Mouse (Mus musculus) left cerebral cortex, postnatal 25 days (tissue): ENCODE data around the gene Tmem182. TPM values are rescaled to one million over a fixed set of nuclear protein-coding genes. Genes with fewer than 3 reads are reported as not detected.
A peak's percentile ranks its signal among the peaks of the same experiment; 100 is the strongest.

Experiments
- DNase-seq, 2 experiments: peaks; one replicate each; pipeline ENCODE4 v3.0.0; 2022; ENCODE audit warnings: low spot score in 2 of 2, mixed read lengths in 1 of 2
- intact Hi-C: fragments of 180-260 bp; cut with DNase I; formaldehyde crosslinking; loops from one replicate; pipeline ENCODE4 v1.15.1; 2025
- total RNA-seq, 2 experiments: library from RNA; stranded (reverse); gene quantifications; 2 replicates each; pipeline ENCODE4 v1.2.3; 2021

Gene Tmem182
- total RNA-seq, 2 experiments from 2014 or later: 0.25 TPM; not detected in 1

DNA sequence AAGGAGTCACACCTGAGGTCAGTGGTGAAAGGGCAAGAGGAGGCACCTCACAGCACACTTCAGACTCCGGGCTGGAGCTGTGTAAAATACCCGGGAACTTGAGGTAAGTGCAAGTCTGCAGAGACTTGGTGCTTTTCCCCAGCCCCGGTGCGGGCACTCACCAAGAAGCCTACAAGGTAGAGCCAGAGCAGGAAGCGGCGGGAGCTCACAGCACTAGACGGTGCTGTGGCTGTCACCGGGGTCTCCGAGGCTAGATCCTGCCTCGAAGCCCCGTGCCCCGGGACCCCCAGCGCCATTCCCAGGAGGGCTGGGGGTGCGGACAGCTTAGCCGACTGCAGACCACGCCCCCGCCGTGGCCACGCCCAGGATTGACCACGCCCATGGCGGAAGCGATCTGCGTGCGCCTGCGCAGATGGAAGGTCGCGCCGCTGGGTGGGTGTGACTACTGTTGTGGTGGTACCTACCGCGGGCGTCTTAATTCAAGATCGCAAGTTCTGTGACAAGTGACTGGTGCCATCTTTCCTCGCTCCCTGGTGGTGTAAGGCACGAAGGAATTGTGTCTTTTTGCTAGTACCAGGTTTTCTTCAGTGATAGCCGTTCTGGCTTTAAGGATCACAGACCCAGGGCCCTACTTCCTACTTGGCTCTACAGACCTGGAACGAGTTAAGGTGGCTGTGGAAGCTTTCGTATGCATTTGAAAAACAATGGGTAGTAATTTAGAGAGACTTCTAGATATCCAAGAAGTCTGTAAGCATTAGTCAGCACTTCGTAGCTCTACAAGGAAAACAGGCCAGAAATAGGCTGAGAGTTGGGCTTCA lies 14.9 kb upstream of the Tmem182 start, which contains the start of gene Mfsd9:
Gene Mfsd9 (minus strand): TSS at position 364 of the 818 bp plus-strand sequence.
- intact Hi-C loops: no loop called here
- peak; percentile 90 to 91 for DNase-seq

DNA sequence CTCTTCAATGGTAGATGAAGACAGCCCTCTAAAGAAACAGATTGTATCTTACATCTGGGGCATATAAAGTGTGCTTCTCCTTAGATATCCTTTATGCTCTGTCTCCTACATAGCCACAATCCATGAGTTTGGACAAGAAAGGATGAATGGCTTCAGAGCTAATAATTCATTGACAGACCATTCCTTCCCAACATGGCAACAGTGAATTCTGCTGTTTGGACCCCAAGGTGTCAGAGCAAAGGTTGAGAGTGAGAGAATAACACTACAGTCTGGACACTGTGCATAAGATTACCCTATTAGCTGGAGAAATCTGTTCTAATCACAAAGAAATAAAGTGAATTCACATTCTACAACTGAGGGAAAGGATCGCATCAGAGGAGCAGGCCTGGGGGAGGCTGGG lies 9.9 kb upstream of the Tmem182 start:
- intact Hi-C loops: no loop called here
- no peak for DNase-seq

DNA sequence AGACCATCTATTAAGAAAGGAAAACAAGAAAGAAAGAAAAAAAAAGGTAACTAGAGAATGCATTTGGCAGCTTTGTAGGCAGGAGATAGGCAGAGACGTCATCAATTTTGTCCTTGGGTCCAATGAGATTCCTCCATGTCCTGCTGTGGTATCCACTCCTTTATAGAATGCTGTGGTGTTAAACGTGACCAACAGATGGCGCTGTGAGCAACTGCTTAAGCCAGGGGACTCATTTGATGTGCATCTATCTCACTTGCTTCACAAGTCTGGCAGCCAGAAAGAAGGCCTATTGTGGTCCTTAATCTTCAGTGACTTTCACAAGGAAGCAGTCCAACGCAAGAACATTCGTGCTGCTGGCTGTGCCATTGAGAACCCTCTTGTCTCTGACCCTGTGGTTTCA lies 8.1 kb upstream of the Tmem182 start:
- intact Hi-C loops: no loop called here
- DNase-seq: peak; percentile 54 to 69

DNA sequence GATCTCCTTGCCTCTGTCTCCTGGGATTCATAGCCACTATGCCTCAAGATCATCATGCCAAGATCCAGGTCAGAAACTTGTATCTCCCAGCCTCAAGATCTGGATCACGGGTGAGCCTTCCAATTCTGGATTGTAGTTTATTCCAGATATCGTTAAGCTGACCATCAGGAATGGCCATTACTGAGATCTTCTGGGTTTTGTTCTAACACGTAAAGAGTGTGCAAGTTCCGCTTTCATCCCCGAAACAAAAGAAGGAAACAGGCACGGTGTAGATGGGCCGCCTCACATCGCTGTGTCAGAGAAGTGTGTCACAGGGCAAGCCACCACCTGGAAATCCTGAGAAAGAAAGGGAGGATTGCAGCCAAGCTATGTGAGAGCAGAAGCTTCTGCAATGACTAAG lies 6.3 kb upstream of the Tmem182 start:
- DNase-seq: no peak
- intact Hi-C loops: no loop called here

DNA sequence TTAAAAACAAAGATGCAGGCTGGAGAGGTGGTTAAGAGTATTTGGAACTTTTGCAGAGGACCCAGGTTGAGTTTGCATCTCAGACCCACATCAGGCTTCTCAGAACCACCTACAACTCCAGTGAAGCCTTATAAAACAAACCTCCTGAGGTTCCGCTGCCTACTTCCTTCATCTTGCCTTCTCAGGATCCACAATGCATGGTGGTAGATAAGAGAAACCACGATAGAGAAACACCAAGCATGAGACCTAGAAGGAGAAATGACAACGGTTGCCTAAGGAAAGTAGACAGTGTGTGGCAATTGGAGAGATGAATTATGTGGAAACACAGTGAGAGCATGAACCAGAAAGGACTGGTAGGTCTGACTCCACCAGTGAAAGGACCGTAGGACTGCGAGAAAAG lies 4.5 kb upstream of the Tmem182 start:
- DNase-seq: no peak
- intact Hi-C loops: loop anchor here (5.0 kb wide), 1 partner anchor 1976 kb away; no protein-coding TSS in a partner anchor

DNA sequence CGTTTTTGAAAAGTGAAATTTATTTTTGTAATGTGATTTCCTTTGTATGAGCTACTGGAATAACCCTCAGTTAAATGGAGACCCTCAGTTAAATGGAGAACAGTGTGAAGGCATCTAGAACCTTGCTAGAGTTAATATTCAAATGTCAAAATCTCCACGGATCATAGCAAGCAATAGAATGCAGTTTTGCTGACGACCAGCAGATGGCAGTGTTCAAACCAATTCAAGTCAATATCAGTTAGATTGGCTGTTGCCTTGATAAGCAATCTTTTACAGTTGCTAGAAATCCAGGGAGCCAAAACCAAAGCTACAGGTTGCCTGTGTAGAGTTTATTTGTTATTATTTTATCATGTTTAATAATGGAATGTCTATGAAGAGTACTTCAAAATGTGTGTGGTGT lies 2.6 kb upstream of the Tmem182 start:
- peak; percentile 61 to 62 for DNase-seq
- intact Hi-C loops: loop anchor here (2.0 to 5.0 kb wide), 2 partner anchors 42 to 1975 kb away; no protein-coding TSS in a partner anchor

DNA sequence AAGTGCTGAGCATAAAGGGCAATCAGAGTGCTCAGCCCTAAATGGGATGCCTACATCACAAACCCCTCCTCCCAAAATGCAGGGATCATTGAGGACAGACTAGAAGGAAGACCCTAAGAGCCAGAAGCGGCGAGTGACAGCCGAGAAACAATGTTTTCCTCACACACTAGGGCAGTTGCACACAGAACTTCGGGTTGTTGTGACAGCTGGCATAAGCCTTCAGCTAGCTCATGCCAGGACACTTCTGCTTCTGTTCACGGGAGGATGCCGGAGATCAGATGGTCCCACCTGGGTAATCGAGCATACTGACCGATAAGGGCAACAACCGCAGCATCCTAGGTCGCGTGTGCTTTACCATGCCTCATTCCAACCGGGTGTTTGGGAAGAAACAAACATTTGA lies 1.3 kb upstream of the Tmem182 start:
- DNase-seq: no peak
- intact Hi-C loops: loop anchor here (5.0 kb wide), 1 partner anchor 1973 kb away; no protein-coding TSS in a partner anchor

DNA sequence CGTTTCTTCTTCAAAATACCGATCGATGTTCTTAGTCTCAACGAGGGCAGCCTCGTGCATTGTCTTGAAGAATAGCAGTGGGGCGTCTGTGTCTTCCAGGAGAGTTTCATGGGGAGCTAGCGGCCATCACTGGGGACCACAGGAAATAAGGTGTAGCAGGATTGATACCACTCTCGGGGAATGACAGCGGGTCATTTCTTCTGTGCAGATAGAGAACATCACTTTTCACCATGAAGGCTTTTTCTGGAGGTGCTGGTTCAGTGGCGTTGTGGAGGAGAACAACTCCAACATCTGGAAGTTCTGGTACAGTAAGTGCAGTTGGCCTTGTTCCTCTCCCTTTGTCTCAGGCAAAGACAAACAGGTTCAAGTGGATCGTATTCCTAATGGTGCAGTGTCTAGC lies 490 bp downstream of the Tmem182 start:
- DNase-seq: no peak
- intact Hi-C loops: no loop called here

DNA sequence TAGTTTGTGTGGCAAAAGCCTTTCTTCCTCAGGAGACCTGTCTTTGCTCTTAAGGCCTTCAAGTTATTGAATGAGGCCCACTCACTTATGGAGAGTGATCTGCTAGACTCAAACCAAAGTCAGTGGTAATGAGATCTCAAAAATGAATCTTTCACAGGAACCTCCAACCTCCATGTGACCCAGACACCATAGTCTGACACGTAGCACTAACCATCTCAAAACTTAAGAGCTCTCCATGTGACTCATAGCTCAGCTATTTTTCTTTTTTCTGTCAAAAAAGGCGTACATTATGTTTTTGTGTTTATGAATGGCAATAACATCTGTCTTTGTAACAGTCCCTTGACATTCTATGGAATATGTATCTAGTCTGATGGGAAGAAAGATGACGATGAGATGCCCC lies 3.2 kb downstream of the Tmem182 start:
- no peak for DNase-seq
- intact Hi-C loops: no loop called here

DNA sequence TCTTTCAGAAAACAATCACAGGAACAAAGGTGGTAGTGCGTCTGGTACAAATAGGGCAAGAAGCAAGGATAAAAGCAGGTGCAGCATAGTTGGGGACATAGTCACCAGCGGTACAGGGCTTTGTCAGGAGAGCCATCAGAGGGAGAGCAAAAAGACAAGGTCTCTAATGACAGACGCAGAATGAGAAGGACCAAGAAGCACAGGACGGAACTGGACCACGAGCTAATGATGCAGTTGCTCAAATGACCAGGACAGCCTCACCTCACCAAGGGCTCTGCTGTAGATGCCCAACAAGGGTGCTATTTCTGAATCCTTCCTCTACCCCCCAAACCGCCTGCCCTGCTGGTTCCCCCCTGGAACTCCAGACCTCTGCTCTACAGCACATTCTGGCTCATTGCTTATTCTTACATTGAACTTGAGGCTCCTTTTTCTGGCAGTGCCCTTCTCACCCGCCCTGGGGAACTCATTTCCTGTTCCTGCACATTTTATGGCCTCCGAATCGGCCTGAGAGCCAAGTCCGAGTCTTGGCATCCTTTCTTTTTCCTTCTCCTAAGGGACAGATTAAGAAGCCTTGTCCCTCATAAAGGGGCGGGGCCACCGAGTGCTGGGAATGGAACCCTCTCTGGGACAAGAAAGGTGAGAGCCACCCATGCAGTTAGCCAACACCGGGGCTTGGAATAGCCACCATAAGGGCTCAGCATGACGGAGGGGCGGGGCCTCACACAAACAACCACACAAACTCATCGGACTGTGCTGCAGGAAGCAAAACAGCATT lies 9.9 kb downstream of the Tmem182 start:
- intact Hi-C loops: no loop called here

DNA sequence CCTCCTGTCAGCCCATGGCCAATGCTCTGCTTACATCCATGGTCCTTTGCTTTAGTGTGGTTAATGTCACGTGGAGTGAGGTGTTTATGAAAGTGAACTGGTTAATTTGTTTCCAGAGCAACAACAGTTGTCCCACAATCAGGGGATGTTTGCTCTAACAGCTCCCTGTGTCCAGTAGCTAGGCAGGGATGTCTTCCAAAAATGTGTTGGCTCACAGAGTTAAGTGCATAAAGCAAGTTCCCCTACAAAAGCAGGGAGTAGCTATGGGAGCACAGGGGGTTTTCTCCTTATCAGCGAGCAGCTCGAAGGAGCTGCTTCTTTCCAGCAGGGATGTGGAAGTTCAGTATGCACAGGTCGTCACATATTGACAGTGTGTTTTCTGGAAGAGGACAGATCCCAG lies 19.1 kb downstream of the Tmem182 start:
- intact Hi-C loops: no loop called here
- no peak for DNase-seq

More for the DNA sequence above, 9.9 kb downstream of the Tmem182 start:
- no peak for DNase-seq

DNA sequence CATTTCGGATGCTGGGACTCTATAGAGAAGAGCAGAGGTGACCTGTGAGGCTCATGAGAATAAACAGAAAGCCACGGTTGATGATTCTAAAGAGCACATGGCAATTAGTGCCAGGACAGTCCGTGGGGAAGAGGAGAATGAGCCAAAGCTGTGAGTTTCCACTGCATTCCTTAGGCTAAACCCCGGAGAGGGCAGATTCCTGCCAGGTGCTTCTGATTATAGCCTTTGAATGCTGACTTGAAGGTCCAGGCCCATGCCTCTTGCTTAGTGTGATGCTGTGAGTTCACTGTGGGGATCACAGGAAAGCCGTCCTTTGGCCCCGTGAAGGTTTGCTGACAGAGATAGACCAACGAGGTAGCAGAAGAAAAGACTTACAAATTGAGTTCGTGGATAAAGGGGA lies 19.5 kb downstream of the Tmem182 start:
- DNase-seq: no peak
- intact Hi-C loops: no loop called here

DNA sequence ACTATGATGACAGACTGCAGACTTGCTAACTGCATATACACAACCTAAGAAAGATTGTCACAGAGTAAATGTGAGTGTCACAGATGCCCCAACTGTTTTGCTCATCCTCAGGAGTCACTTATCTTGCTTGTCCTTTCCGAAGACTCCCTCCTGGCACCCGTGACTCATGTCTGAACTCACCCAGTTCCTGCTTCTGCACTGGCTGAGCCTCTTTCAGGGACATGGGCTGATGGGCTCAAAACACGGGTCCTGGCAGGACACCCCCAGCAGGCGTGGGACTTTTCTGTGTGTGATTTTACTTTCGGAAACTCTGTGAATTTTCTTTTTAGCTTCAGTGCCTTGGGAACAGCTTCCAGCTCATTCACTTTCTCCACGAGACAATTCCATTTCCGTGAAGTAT lies 20.4 kb downstream of the Tmem182 start:
- intact Hi-C loops: no loop called here
- no peak for DNase-seq

DNA sequence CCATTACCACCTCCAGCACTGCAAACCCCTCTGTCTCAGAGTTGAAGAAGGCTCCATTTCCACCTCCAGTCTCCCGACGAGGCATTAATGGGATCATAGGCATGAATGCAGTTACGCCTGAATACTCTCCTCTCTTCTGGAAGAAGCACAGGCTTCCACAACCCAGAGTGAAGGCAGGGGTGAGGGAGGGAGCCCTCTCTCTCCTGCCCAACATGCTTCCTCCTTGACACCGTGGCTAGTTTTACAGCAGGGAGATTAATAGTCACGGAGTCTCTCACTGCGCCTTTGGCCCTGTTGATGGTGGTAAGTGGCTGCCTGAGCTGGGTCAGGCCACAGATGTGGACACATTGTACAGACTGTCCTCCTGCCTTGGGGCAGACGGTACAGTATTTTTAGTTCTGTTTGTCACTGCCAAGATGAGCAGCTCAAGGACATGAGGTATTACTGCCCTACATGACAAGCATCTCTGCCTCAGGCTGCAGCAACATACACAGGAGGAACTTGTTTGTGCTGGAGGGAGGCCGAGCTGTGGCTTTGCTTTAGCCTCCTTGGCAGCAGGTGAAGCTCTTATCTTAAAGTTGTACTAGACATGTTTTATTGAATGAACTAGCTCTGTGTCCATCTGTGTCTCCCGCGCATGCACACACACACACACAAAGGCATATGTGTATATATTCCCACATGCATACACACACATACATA lies 24.0 kb downstream of the Tmem182 start:
- intact Hi-C loops: no loop called here
- no peak for DNase-seq

DNA sequence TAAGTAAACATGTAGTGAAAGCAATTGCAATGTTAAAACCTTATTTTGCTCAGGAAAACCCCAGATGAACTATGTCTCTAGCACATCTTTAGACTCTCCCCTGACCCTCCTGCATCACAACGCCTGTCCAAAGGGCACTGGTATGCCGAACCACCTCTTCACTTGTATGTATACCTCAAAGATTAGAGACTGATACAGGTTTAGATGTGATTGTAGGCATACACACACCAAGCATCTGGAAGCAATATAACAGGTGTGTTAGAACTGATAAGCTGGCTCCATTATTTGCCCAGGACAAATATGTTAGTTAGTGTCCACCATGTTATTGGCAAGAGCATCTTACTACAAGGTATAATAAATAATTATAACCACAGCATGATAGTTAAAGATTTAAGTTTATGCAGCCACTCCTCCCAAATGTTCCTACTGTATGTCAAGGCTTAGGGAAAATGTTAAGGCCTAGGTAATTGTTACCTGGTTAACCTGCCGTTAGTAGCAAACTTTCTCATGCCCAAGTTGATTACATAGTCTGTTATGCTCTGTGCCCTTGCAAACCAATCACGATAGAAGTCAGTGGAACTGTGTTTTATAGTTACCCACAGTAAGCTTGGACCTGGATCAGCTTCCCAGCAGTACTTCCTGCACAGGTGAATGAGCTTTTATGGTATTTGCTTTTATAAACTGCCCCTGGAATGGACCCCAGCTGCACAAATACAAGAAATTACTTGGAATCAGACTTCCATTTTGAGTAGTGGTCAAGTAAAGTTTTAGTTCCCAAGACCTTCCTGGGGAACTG lies 25.5 kb downstream of the Tmem182 start:
- no peak for DNase-seq
- intact Hi-C loops: no loop called here

DNA sequence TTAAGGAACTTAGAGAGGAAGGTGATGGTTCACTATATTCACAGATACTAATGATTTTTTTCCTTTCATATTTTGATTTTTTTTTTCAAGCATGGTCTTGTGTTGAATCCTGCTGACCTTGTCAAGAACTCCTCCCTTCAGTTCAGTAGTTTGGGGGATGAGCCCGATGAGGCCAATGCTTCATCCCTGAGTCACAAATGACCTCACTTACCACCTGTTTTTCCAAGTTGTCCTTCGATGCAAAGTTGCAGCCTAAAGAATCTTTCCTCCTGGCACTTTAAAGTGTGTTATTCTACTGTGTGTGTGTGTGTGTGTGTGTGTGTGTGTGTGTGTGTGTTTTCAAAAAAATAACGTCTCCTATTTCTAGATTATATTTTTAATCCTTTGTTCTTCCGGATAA lies 30.1 kb downstream of the Tmem182 start:
- DNase-seq: no peak
- intact Hi-C loops: no loop called here

DNA sequence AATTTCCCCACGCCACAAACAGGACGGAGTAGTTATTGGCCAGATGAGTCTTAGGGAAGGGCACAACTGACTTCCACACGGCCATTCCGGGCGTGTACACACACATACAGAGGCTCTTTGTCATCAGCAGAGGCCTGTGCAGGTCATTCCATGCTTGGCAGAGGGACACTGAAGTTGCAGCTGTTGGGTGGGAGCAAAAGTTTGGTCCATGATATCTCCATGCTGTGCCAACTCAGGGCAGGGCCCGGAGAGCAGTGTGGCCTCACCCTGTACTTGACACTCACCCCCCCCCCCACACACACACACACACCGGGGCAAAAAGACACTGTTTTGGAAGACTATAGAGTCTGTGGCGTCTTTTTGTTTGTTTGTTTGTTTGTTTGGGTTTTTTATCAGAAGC lies 35.2 kb downstream of the Tmem182 start:
- no peak for DNase-seq
- intact Hi-C loops: loop anchor here (5.0 kb wide), 1 partner anchor 258 kb away; the partner anchor contains the start of gene Slc9a4

DNA sequence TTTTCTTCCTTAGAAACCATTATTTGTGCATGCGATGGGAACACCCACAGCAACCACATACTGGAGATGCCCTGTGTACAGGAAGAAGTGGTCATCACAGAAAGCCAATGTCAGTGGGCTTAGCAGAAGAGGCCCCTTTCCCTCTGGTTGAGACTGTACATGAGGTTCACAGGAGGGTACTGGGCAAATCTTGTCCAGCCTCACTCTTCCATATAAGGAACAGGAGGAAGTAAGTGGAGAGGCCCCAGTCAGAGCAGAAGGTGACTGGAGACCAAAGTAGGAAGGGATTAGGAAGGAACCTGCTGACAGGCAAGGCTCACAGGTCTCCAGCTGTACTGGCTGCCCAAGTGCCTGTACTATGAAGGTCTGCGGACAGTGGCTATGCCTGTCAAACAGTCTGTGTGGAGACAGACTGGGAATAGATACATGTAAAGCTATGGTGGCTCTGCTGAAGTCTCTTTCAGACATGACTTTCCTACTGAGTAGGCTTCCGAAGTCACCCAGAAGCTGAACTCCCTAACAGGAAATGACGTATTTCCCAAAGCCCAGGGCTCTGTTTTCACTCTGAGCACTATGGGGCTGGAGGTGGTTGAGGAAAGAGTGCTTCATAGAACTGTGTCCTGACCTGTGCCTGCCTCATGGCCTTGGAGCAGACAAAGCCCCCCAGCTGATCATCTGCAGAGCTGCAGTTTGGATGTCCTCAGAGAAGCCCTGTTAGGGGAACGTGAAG lies 35.8 kb downstream of the Tmem182 start:
- no peak for DNase-seq
- intact Hi-C loops: loop anchor here (5.0 kb wide), 1 partner anchor 259 kb away; the partner anchor contains the start of gene Slc9a4
